Mouse (Mus musculus) MEL (cell line): Measurements from ENCODE around the gene Ganab. TPM values are rescaled to one million over a fixed set of nuclear protein-coding genes. Genes with fewer than 3 reads are reported as not detected.

Experiments
- DNase-seq: peaks from one replicate; pipeline ENCODE4 v3.0.0; 2011; ENCODE audit warnings: low read depth, low spot score
- H3K27ac ChIP-seq: 2 replicates; pipeline ENCODE4 v1.5.1; 2012; ENCODE audit warnings: low read depth, mild to moderate bottlenecking, control low read depth, low read length, moderate library complexity; ENCODE audit not compliant: control insufficient read depth
- H3K27me3 ChIP-seq, 2 experiments: fragments of 150-350 bp in 1 of 2; sonication (generic) in 1 of 2; 2 replicates each; pipeline ENCODE4 v1.6.1; 2012; ENCODE audit warnings: low read length in 2 of 2, mild to moderate bottlenecking in 2 of 2, improper control_type of control experiment in 1 of 2, moderate library complexity in 1 of 2; ENCODE audit not compliant: insufficient read depth in 2 of 2, control insufficient read depth in 1 of 2
- H3K36me3 ChIP-seq, 2 experiments: 2 replicates each; pipeline ENCODE4 v1.6.1; 2012 to 2014; ENCODE audit warnings: low read length in 2 of 2, improper control_type of control experiment in 1 of 2, inconsistent platforms in 1 of 2, mild to moderate bottlenecking in 1 of 2; ENCODE audit not compliant: insufficient read depth in 2 of 2, control insufficient read depth in 1 of 2
- H3K4me1 ChIP-seq, 2 experiments: fragments of 150-350 bp in 1 of 2; sonication (generic) in 1 of 2; 2 replicates each; pipeline ENCODE4 v1.6.1; 2012; ENCODE audit warnings: low read length in 2 of 2, improper control_type of control experiment in 1 of 2, mild to moderate bottlenecking in 1 of 2; ENCODE audit not compliant: insufficient read depth in 2 of 2, control insufficient read depth in 1 of 2
- H3K4me3 ChIP-seq, 2 experiments: fragments of 150-350 bp in 1 of 2; sonication (generic) in 1 of 2; 2 replicates each; pipeline ENCODE4 v1.5.1; 2012; ENCODE audit warnings: low read depth in 2 of 2, low read length in 2 of 2, mild to moderate bottlenecking in 2 of 2, moderate library complexity in 2 of 2, control low read depth in 1 of 2, improper control_type of control experiment in 1 of 2; ENCODE audit not compliant: control insufficient read depth in 1 of 2, insufficient read depth in 1 of 2
- H3K79me2 ChIP-seq: 2 replicates; pipeline ENCODE4 v1.6.1; 2012; ENCODE audit warnings: mild to moderate bottlenecking, low read length, moderate library complexity; ENCODE audit not compliant: control insufficient read depth, poor library complexity, insufficient read depth
- H3K9ac ChIP-seq: 2 replicates; pipeline ENCODE4 v1.6.1; 2012; ENCODE audit warnings: low read depth, mild to moderate bottlenecking, control low read depth, low read length, moderate library complexity; ENCODE audit not compliant: control insufficient read depth, poor library complexity, severe bottlenecking
- H3K9me3 ChIP-seq: fragments of 150-350 bp; sonication (generic); replicated peaks from 2 replicates; pipeline ENCODE4 v1.6.1; 2012; ENCODE audit warnings: mild to moderate bottlenecking, low read length, improper control_type of control experiment, moderate library complexity; ENCODE audit not compliant: insufficient read depth
- CHD1 ChIP-seq: IDR thresholded peaks from 2 replicates; pipeline ENCODE4 v1.6.1; 2012; ENCODE audit warnings: low read depth, mild to moderate bottlenecking, inconsistent platforms, low read length, improper control_type of control experiment
- CHD2 ChIP-seq: IDR thresholded peaks from 2 replicates; pipeline ENCODE4 v1.6.1; 2011; ENCODE audit warnings: low read length, improper control_type of control experiment
- E2F4 ChIP-seq: IDR thresholded peaks from 2 replicates; pipeline ENCODE4 v1.6.1; 2011; ENCODE audit warnings: low read depth, low read length, improper control_type of control experiment, borderline replicate concordance
- ELF1 ChIP-seq: IDR thresholded peaks from 2 replicates; pipeline ENCODE4 v1.6.1; 2014; ENCODE audit warnings: low read depth, mild to moderate bottlenecking, inconsistent platforms, low read length, improper control_type of control experiment, moderate library complexity
- EP300 ChIP-seq, 2 experiments: IDR thresholded peaks; 2 replicates each; pipeline ENCODE4 v1.6.1; 2011; ENCODE audit warnings: improper control_type of control experiment in 2 of 2, low read length in 2 of 2, low read depth in 1 of 2, mild to moderate bottlenecking in 1 of 2
- ETS1 ChIP-seq: IDR thresholded peaks from 2 replicates; pipeline ENCODE4 v1.6.1; 2012; ENCODE audit warnings: low read depth, mild to moderate bottlenecking, inconsistent platforms, low read length, improper control_type of control experiment, moderate library complexity
- GABPA ChIP-seq: IDR thresholded peaks from 2 replicates; pipeline ENCODE4 v1.6.1; 2012; ENCODE audit warnings: low read depth, mild to moderate bottlenecking, inconsistent platforms, low read length, improper control_type of control experiment, moderate library complexity
- GATA1 ChIP-seq: IDR thresholded peaks from 2 replicates; pipeline ENCODE4 v1.6.1; 2011; ENCODE audit warnings: low read depth, low read length, improper control_type of control experiment
- HCFC1 ChIP-seq: IDR thresholded peaks from 2 replicates; pipeline ENCODE4 v1.6.1; 2012; ENCODE audit warnings: low read depth, mild to moderate bottlenecking, inconsistent platforms, low read length, improper control_type of control experiment, moderate library complexity
- JUND ChIP-seq: IDR thresholded peaks from 2 replicates; pipeline ENCODE4 v1.6.1; 2011; ENCODE audit warnings: low read depth, mild to moderate bottlenecking, improper control_type of control experiment, low read length
- MAFK ChIP-seq: IDR thresholded peaks from 2 replicates; pipeline ENCODE4 v1.6.1; 2011; ENCODE audit warnings: low read depth, mild to moderate bottlenecking, low read length, improper control_type of control experiment, borderline replicate concordance
- MAX ChIP-seq: IDR thresholded peaks from 2 replicates; pipeline ENCODE4 v1.6.1; 2011; ENCODE audit warnings: low read length, improper control_type of control experiment
- MEF2A ChIP-seq: IDR thresholded peaks from 2 replicates; pipeline ENCODE4 v1.6.1; 2014; ENCODE audit warnings: low read depth, mild to moderate bottlenecking, inconsistent platforms, low read length, improper control_type of control experiment; ENCODE audit not compliant: poor library complexity, insufficient replicate concordance, severe bottlenecking; ENCODE audit errors: extremely low read depth
- MXI1 ChIP-seq: IDR thresholded peaks from 2 replicates; pipeline ENCODE4 v1.6.1; 2011; ENCODE audit warnings: mild to moderate bottlenecking, low read depth, low read length, improper control_type of control experiment
- MYB ChIP-seq: IDR thresholded peaks from 2 replicates; pipeline ENCODE4 v1.6.1; 2011; ENCODE audit warnings: mild to moderate bottlenecking, low read depth, low read length, improper control_type of control experiment
- NELFE ChIP-seq: IDR thresholded peaks from 2 replicates; pipeline ENCODE4 v1.6.1; 2011; ENCODE audit warnings: low read depth, low read length, improper control_type of control experiment
- NRF1 ChIP-seq: IDR thresholded peaks from 2 replicates; pipeline ENCODE4 v1.6.1; 2014; ENCODE audit warnings: low read depth, mild to moderate bottlenecking, inconsistent platforms, low read length, improper control_type of control experiment, moderate library complexity; ENCODE audit not compliant: poor library complexity, insufficient read depth, severe bottlenecking
- POLR2AphosphoS2 ChIP-seq: IDR thresholded peaks from 2 replicates; pipeline ENCODE4 v1.6.1; 2011; ENCODE audit warnings: low read length, improper control_type of control experiment
- POLR2AphosphoS5 ChIP-seq: IDR thresholded peaks from 2 replicates; pipeline ENCODE4 v1.6.1; 2012; ENCODE audit warnings: low read depth, borderline replicate concordance, mild to moderate bottlenecking, inconsistent platforms, low read length, moderate library complexity, mixed read lengths
- SIN3A ChIP-seq: IDR thresholded peaks from 2 replicates; pipeline ENCODE4 v1.6.1; 2012; ENCODE audit warnings: low read length, improper control_type of control experiment, inconsistent platforms
- TAL1 ChIP-seq: IDR thresholded peaks from 2 replicates; pipeline ENCODE4 v1.6.1; 2012; ENCODE audit warnings: mild to moderate bottlenecking, inconsistent platforms, low read length, moderate library complexity, mixed read lengths
- TBP ChIP-seq: IDR thresholded peaks from 2 replicates; pipeline ENCODE4 v1.8.0; 2011; ENCODE audit warnings: low read depth, low read length, improper control_type of control experiment
- TCF12 ChIP-seq: IDR thresholded peaks from 2 replicates; pipeline ENCODE4 v1.6.1; 2014; ENCODE audit warnings: low read depth, mild to moderate bottlenecking, inconsistent platforms, low read length, improper control_type of control experiment, moderate library complexity
- USF1 ChIP-seq: IDR thresholded peaks from 2 replicates; pipeline ENCODE4 v1.6.1; 2014; ENCODE audit warnings: low read depth, mild to moderate bottlenecking, inconsistent platforms, low read length, improper control_type of control experiment, moderate library complexity
- USF2 ChIP-seq, 2 experiments: IDR thresholded peaks; 2 replicates each; pipeline ENCODE4 v1.6.1; 2011 to 2012; ENCODE audit warnings: improper control_type of control experiment in 2 of 2, low read length in 2 of 2, borderline replicate concordance in 1 of 2, inconsistent platforms in 1 of 2, low read depth in 1 of 2, mild to moderate bottlenecking in 1 of 2; ENCODE audit not compliant: insufficient read depth in 1 of 2
- ZC3H11A ChIP-seq: IDR thresholded peaks from 2 replicates; pipeline ENCODE4 v1.6.1; 2012; ENCODE audit warnings: low read depth, mild to moderate bottlenecking, inconsistent platforms, low read length, improper control_type of control experiment
- ZKSCAN1 ChIP-seq: IDR thresholded peaks from 2 replicates; pipeline ENCODE4 v1.6.1; 2012; ENCODE audit warnings: low read depth, mild to moderate bottlenecking, inconsistent platforms, low read length, improper control_type of control experiment, moderate library complexity
- ZMIZ1 ChIP-seq: IDR thresholded peaks from 2 replicates; pipeline ENCODE4 v1.6.1; 2012; ENCODE audit warnings: low read depth, mild to moderate bottlenecking, inconsistent platforms, low read length, improper control_type of control experiment, moderate library complexity
- ZNF384 ChIP-seq: IDR thresholded peaks from 2 replicates; pipeline ENCODE4 v1.6.1; 2012; ENCODE audit warnings: low read depth, mild to moderate bottlenecking, inconsistent platforms, low read length, improper control_type of control experiment
- polyA plus RNA-seq, 2 experiments: library from polyadenylated mRNA; stranded (reverse) in 1 of 2; unstranded in 1 of 2; fragments of >175 nt in 1 of 2; fragments of >200 nt in 1 of 2; gene quantifications; 2 replicates each; pipeline versions ENCODE4 v1.2.1 to v1.2.4; 2012; ENCODE audit warnings: low replicate concordance in 2 of 2, low read depth in 1 of 2; ENCODE audit not compliant: insufficient read length in 2 of 2, insufficient read depth in 1 of 2, missing spikeins in 1 of 2
- total RNA-seq: library from RNA; depleted of rRNA; stranded (reverse); fragments of 300-350 nt; gene quantifications from 2 replicates; pipeline ENCODE4 v1.2.3, GENCODE M21; 2012

The Ganab gene
- total and polyA plus RNA-seq, 3 experiments: 122 to 123 TPM; not detected in 1

GRCm38 (mm10) chr19:8941136-8941514, 43.3 kb downstream of the Ganab start:
- no peak for DNase-seq
- no peaks in the 10 kb centered on the region for H3K9me3 ChIP-seq
- TF ChIP-seq ZMIZ1 (no peak), MAFK (no peak), ZKSCAN1 (no peak), MEF2A (no peak), NRF1 (no peak), MAX (no peak), ZNF384 (no peak), ETS1 (no peak), POLR2AphosphoS5 (no peak), TBP (no peak), ZC3H11A (no peak), MYB (no peak), USF2 (IDR thresholded peaks at IDR 0.05; ENCODE audit: borderline replicate concordance in 1 of 2, insufficient read depth in 1 of 2, low read depth in 1 of 2, low read length in 2 of 2) (no peak), GABPA (no peak), TAL1 (no peak), USF1 (no peak), SIN3A (no peak)
- H3K4me3 ChIP-seq: peak overlapping the region; percentile 45 to 56
- peaks cover 4 to 32% of the 10 kb centered on the region in 2 experiments for H3K36me3 ChIP-seq
- peaks cover 9 to 33% of the 10 kb centered on the region in 2 experiments for H3K4me1 ChIP-seq
- H3K27ac ChIP-seq: peak overlapping the region; percentile 71
- peaks cover 36% of the 10 kb centered on the region for H3K79me2 ChIP-seq
- H3K9ac ChIP-seq: peak overlapping the region; percentile 76
- no peaks in the 10 kb centered on the region for H3K27me3 ChIP-seq

GRCm38 (mm10) chr19:8941515-8942217, 43.8 kb downstream of the Ganab start, which contains the start of gene Mta2:
TSS of gene Mta2 (plus strand) at chr19:8941875.
- no peaks in the 10 kb centered on the region for H3K27me3 ChIP-seq
- H3K9ac ChIP-seq: peak within 1 kb of the TSS; percentile 92
- peak within 1 kb of the TSS; percentile 92 for H3K27ac ChIP-seq
- H3K9me3 ChIP-seq: no peaks in the 10 kb centered on the region
- peaks cover 36% of the 10 kb centered on the region for H3K79me2 ChIP-seq
- peak within 1 kb of the TSS; percentile 85 to 99 for H3K4me3 ChIP-seq
- peak; percentile 97 for DNase-seq
- H3K36me3 ChIP-seq: peaks cover 7 to 35% of the 10 kb centered on the region in 2 experiments
- peaks cover 11 to 36% of the 10 kb centered on the region in 2 experiments for H3K4me1 ChIP-seq
- TF ChIP-seq MAFK (no peak), GABPA (no peak), JUND (no peak), MEF2A (no peak), SIN3A (peak; percentile 78), ZMIZ1 (peak; percentile 66), TAL1 (no peak), TCF12 (peak; percentile 60), ELF1 (peak; percentile 86), MXI1 (0 out of 2 replicates have a peak, but pooled peaks have one; percentile 19), HCFC1 (peak; percentile 73), GATA1 (no peak), E2F4 (0 out of 2 replicates have a peak, but pooled peaks have one; percentile 30), NELFE (peak; percentile 77), POLR2AphosphoS2 (peak; percentile 94), CHD1 (no peak), CHD2 (no peak), EP300 (IDR thresholded peaks at IDR 0.05; ENCODE audit: low read depth in 1 of 2, low read length in 2 of 2) (peak in 1 of 2 experiments; percentile 6; a peak in 1 of 4 replicates), ZKSCAN1 (0 out of 2 replicates have a peak, but pooled peaks have one; percentile 24), MYB (peak; percentile 63; the same call in 1 of the 2 replicates)
